Mouse (Mus musculus): ENCODE results near the gene Pnmt.

Pnmt gene

DNA sequence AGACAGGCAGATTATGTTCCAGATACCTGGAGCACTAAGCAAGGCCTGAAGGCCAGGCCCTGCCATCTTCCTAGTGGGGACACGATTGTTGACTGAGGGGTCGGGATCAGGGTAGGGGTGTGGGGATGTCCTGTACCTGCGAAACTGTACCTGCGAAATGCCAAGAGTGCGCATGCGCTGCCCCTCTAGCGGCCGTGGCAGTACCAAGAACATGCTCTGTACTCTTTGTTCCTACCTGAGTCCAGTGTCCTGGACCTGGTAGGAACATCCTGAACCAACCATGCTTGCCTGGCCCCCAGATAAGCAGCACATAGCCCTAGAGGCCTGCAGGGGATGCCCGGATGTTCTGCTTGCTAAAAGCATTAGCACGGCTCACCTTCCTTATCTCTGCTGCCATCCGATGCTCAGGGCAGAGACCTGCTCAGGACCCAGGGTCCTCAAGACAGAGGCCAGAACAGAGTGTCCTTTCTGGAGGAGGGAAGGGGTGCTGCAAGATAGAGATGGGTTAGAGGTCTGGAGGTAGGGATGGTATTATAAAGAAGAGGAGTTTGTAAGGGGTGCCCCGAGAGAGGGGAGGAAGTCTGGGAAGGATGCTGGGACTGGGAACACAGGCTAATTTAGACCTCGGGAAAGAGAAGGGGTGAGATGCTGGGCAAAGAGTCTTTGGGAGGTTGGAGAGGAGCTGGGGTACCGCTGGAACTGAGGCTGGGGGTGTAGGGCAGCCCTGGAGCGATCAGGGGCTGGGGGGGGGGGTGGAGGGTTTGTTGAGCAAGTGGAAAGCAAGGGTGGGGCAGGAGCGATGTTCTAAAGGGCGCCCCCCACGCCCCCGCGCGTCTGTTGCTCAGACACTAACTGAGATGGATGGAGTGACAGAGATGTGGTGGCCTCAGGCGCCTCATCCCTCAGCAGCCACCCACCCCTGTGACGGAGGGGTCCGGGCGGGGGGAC lies at the start of gene Pnmt:
Gene Pnmt, plus strand, starts transcription at position 813 of the 948 bp plus-strand sequence.
- in situ Hi-C loops (cut with MboI): no loop called here

DNA sequence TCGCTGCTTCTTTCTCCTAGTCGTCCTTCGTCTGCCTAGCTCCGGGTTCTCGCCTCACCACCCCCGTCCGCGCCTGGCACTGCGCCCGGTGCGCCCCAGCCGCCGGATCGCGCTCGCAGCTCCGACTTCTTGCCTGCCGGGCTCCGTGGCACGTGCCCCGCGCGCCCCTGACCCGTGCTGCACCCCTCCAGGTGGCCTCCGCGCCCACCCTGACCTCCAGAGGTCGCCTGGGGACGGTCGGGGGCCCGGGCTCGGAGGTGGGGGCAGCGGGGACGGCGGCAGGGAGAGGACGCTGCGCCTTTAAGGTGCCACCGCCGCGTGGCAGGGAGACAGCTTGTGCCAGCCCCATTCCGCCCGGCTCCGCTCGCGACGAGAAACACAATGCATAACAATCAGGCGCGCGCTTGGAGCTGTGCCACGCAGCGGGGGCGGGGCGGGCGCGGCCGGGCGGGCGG lies 47.7 kb upstream of the Pnmt start:
- in situ Hi-C loops (cut with MboI): no loop called here

DNA sequence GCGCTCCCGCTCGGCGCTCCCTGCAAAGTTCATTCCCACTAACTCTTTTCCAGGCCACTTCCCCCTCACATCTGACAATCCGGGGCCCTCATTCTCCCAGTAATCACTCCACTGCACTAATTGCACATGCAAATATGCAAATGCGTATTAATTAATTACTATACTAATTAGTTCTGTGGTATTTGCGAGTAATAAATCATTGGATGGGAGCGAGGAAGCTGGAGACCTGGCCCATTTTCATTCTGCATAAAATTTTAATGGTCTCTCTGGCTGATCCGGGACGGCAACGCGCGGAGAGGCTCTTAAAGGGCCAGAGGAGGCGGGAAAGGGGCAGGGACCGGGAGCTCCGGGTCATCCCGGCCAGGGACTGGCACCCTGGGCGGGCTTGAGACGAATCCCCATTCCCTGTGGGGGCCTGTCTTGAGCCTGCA lies 47.2 kb upstream of the Pnmt start:
- in situ Hi-C loops (cut with MboI): no loop called here

DNA sequence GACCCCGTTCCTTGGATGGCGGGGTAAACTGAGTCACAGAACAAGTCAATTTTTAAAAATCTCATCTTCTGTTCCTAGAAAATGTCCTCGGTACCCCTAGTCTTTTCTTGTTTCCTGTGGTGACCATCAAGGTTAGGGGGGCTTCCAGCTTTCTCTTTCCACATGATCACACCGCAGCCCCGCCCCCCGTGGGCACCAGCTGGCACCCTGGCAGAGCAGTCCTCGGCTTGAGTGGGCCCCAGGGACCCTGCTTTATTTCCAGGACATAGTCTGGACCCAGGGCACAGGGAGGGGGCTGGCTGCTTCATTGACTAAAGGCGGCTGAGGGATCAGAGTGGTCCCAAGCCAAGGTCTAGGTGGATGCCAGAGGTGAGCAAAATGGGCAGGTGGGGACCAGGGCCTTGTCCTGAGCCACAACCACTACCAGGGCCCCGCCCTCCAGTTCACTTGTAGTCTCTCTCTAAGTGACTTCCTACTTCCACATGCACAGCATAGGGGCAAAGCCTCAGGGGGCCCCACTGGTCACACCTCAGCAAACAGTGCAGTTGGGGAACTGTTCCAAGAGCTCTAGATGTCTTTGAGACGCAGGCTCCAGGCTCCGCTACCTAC lies 46.5 kb upstream of the Pnmt start:
- in situ Hi-C loops (cut with MboI): no loop called here

DNA sequence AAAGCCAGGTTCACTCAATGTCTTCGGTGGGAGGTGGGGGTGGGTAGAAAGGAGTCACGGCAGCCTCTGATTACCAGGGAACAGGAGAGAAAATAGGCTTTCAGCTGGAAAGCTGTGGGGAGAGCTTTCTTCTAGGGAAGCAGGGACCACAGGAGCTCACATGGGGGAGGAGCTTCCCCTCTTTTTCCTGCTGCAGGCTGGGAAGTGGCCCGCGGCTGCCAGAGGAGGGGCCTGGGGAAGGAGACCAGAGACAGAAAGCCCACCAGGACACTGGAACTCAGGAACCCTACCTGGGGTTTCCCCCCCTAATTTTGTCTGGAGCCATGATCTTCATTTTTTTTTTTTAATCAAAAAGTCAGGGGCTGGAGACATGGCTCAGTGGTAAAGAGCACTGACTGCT lies 45.7 kb upstream of the Pnmt start:
- in situ Hi-C loops (cut with MboI): no loop called here

DNA sequence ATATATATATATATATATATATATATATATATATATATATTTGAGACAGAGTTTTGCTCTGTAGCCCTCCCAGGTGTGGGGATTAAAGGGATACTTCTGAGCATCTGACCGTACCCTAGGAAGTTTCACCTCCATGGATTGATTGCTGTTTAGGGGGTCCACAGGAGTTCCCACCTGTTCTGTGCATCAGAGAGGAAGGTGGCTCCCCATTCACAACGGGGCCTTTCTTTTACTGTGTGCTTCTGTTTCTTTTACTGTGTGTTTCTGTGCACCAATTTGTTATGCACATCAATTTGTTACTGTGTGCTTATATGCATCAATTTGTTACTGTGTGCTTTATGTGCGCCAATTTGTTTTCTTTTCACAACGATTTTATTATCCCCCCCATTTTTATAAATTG lies 45.1 kb upstream of the Pnmt start:
- in situ Hi-C loops (cut with MboI): no loop called here

DNA sequence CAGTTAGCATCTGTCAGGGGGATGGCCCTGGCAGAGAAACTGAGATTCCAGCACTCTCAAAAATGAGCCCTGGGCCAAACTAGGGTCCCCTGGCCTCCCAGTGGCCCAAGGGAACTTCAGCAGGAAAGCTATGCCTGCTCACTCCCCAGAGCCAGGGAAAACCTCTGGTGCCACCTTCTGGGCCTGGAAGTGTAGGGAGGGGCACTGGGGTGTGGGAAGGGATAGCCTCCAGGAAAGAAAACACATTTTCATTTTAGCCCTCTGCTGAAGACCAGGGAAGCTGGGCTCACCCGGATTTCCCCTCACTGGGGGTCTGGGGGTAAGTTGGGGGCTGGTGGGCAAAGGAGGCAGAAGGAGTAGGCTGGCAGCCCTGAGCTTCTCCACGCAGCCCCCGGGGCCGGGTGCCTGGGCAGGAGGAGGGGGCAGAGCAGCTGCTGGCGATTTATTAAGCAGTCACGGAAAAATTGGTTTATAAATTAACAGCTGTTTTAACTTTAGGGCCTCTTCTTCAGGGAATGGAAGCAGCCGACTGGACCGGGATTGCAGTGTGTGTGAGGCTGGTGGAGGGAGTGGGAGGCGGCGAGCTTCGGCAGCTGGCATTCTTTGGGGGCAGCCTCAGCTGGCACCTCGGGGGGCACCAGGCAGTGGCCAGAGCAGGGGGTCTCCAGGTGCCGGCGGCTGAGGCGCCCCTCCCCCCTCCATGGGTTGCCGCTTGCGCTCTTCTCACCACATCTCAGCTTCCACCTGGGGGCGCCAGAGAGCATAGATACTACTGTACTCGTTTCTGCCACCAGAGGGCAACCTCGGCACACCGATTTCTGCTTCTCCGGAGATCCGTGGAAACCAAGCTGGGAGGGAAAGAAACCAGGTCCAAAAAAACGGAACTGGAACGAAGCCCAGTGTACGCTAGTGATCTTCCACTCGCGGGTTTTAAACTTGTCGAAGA lies 44.0 kb upstream of the Pnmt start:
- in situ Hi-C loops (cut with MboI): no loop called here

DNA sequence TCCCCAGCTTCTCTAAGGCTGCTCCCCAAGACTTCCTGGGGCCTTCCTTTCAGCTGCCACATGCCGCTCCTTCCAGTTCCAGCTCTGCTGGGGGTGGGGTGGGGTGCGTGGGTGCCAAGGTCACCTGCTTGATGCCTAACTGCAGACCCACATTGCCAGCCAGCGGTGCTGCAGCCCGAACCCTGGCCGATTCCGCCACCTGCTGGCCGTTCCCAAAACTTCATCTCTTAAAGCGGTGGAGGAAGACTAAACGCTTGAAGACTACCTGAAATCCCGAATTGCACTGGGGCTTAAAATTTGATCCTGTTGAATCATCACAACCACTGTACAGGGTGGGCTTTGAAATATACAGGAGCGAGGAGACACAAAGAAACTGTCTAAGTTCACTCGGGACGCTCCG lies 41.0 kb upstream of the Pnmt start:
- in situ Hi-C loops (cut with MboI): no loop called here

DNA sequence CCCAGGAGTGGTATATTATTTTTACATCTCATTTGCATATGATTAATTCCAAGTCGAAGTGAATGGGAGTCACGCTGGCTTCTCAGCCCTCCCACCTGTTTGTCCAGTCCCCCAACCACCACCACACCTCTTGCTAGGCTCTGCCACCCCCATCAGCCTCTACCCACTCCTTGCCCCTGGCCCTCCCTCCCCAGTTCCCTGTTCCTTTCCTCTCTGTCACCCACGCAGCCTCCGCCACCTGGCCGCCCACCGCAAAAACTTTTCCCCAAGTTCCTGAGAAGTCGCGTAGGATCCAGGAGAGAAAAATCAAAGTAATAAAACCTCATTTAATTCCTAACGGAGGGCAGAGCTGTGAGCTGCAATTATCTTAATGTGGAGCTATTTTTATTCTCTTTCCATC lies 40.1 kb upstream of the Pnmt start:
- in situ Hi-C loops (cut with MboI): no loop called here

DNA sequence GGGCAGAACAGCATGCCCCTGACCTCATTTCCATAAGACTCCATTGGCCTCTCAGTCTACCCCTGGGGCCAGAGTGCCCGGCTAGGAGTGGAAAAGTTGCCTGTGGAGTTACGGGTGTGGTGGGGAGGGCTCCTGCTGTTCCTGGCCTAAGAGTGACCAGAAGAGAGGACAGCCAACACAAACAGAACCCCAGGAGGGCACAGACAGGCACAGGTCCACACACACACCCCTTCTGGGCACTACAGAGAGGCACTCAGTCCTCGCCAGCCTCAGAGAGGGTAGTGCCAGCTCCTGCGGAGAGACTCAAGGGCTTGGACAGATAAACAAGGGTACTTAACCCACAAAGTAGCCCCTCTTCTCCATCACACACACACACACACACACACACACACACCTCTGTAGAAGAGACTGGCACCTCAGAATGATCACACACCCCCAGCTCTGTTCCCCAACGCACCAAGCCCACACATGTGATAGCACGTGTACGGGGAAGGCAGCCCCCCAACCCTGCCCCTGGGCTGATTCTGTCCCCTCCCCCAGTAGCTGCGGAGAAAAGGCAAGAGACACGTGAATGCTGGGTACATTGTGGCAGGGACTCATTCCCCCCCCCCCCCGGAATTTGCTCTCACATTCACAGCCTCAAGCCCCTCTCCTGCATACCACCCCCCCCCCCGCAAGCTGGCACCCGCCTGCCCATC lies 38.7 kb upstream of the Pnmt start:
- in situ Hi-C loops (cut with MboI): no loop called here

DNA sequence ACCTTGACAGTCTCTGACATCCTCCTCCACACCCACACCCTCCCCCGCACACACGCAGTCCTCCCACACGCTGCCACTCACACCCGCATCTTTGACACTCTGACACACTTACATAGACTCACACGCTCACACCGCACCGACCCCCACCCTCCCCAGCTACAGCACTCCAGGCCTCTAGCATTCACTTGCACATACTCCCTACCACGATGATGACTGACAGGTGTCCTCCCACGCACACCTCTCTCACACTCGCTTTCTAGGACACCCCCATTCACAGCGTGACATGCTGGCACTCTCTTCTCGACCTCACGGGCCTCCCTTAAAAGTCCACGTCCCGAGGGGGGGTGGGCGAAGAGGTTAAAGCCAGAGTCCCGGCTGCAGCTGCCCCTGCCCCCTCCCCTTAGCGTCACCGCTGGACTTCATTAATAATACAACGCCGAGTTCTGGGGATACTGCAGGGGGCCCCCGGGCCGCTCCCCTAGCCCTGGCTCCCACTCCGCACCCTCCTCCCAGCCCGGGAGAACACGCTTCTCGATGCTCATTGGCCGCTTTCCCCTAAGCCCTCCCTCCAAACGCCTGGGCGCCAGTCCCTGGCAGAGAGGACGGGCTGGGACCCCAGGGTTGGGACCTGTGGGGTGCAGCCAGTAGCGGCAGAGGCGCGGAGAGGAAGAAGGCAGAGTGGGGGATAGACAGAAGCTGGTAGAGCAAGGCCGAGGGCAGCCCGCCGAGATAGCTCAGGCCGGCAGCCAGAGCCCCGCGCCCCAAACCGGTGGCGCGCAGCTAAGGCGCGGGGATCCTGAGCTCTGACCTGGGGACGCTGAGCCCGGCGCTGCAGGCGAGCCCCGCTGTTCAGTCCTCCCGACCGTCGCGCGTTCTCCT lies 37.9 kb upstream of the Pnmt start, which contains the start of gene Ppp1r1b:
Gene Ppp1r1b, plus strand, starts transcription at position 322 of the 879 bp plus-strand sequence.
- in situ Hi-C loops (cut with MboI): no loop called here

DNA sequence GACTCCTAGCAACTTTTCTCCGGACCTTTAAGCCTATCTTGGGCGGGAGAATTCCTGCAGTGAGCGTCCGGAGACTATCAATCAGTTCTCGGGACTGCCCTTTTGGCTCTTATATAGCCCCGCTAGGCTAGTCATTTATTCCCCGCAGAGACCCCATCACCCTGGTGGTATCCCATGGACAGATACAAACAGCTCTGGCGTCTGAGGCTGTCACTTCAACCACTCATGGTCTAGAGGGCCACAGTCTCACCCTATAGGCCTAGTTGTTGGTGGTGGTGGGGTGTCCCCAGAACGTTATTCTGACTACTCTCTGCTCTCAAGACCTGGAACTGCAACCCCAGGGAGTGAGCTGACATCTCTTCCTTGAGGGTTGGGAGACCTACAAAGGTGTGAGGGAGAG lies 36.9 kb upstream of the Pnmt start:
- in situ Hi-C loops (cut with MboI): no loop called here

DNA sequence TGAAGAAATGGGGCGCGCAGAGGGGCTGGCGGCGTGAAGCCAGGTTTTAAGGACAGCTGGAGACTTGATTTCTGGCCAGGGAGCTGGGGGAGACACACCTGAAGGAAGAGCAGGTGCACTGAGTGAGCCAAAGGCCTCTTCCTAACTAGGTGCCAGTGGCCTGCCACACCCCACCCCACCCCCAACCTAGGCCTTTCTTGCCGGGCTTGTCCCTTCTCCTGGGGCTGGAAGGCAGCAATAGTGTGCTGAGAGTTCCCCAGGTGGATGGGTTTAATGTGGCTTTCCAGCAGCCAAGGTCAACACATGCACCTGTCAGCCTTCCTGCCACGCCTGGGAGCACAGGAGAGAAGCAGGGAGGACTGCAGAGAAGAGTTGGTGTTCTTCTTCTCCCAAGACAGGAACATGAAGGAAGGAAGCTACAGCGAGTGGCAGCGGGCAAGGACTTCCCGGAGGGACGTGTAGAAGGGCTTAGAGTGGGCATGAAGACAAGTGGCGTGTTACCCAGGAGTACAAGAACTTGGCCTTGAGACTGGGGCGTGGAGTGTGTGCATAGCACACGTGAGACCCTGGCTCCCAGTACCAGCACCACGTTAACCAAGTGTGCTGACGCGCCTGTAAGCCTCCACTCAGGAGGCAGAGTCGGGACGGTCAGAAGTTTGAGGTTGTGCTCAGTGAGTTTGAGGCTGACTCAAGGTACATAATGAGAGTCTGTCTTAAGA lies 33.8 kb upstream of the Pnmt start:
- in situ Hi-C loops (cut with MboI): no loop called here

DNA sequence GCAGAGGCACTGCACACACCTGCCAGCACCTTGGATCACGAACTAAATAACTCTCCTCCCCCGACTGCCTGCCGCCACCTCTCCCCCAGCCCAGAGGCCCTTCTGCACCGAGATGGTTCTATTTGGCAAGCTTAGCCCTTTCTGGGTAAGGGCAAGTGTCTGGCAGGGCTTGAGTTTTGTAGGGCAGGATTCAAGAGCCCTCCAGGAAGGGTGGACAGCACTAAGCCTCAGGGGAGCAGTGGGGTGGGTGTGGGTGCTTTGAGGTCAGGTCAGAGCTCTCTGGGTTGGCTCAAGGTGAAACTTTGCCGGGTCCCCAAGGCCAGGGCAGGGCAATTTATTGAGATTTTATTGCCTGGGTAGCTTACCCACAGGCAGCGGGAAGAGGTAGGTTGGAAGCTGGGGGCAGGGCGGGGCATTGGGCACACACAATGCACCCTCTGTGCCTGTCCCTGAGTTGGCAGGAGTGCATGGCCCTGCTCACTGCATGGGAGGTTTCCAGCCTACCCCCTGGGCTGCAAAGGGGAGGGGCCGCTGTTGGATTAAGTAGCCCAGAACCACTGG lies 32.5 kb upstream of the Pnmt start:
- in situ Hi-C loops (cut with MboI): no loop called here

DNA sequence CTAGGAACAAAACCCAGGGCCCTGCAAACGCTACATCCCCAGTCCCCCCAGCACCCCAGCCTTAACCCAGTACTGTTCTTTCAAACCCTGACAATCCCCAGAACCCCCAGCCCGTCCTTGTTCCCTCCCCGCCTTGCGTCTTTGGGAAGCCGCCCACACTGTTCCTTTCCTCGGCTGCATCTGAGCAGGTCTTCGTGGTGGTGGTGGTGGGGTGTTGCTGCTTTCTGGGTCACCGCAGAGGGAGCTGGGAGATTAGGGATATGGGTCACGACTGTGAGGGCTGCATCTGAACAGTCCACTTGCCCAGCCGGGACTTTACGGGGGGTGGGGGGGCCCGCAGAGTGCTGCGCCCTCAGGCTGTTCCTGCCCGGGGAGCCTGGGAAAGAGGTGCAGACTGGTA lies 31.8 kb upstream of the Pnmt start:
- in situ Hi-C loops (cut with MboI): no loop called here

DNA sequence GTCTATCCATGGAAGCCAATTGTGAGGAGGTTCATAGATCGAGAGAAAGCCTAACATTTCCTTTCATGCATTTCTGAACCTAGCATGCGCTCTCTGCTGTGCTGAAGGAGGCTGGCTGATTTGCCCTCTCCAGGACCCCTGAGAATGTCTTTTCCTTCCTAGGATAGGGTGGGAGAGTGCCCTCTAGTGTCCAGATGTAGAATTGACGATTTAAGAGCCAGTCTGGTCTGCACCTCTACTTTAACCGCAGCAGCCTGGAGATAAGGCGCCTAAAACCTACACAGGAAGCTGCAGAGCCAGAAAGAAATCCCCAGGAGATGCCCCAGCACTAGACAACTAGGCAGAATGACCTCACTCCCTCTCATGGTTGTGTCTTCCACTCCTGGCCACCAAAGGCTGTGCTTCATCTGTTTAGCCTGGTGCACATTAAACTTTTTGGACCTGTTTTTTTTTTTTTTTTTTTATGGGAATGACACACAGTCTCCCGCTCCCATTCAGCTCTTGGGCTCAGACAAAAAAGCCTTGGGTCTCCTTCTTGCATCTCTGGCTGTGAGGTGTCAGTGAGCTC lies 30.4 kb upstream of the Pnmt start:
- in situ Hi-C loops (cut with MboI): no loop called here

DNA sequence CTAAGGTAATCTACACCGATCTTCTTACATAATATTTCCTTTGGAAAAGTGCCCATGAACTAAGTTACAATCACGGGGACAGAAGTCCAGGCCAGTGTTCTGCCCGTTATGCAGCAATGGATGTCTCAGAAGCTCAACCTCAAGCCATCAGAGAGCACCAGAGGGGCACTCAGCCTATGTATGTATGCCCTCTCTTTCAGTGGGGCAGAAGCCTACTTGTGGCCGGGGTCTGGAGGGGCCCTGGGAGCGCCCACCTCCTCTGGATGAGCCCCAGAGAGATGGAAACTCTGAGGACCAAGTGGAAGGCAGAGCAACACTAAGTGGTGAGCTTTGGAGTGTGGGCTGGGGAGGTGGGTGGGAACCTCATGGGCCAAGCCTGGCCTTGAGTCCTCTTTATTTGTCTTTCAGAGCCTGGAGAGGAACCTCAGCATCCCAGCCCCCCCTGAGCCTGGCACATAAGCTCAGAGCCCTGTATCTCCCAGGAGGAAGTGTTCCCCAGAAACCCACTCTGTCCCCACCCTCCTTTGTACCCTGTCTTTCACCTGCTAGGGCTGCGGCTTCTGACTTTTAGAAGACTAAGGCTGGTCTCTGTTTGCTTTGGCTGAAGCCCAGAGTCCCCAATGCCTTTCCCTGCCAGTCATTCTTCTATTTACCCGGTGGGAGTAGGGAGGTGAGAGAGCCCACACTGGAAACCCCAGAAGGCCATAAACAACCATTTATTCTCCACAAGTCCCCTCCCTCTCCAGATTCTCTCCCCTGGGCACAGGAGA lies 29.4 kb upstream of the Pnmt start:
- in situ Hi-C loops (cut with MboI): no loop called here
